Mouse (Mus musculus) G1E (cell line): ENCODE measurements around the gene St5.

Experiments used
- CTCF ChIP-seq: IDR thresholded peaks from 2 replicates; pipeline ENCODE4 v1.5.1; 2012; ENCODE audit warnings: low read depth, low read length, inconsistent platforms, mixed read lengths
- GATA1 ChIP-seq: IDR thresholded peaks from 2 replicates; pipeline ENCODE4 v1.6.1; 2012; ENCODE audit warnings: borderline replicate concordance, low read length, inconsistent platforms, mixed read lengths
- GATA2 ChIP-seq: IDR thresholded peaks from 2 replicates; pipeline ENCODE4 v1.6.1; 2012; ENCODE audit warnings: low read depth, low read length, inconsistent platforms, borderline replicate concordance
- POLR2AphosphoS5 ChIP-seq: IDR thresholded peaks from 2 replicates; pipeline ENCODE4 v1.6.1; 2012; ENCODE audit warnings: low read depth, low read length, inconsistent platforms; ENCODE audit not compliant: insufficient replicate concordance
- TAL1 ChIP-seq: conservative IDR thresholded peaks from 2 replicates; pipeline ENCODE4 v1.6.1; 2012; ENCODE audit warnings: low read depth, low read length, inconsistent platforms, mixed read lengths

- no peak for TF ChIP-seq CTCF
- no peak for TF ChIP-seq GATA1
- no peak for TF ChIP-seq TAL1
- TF ChIP-seq POLR2AphosphoS5 = no peak
- no peak for TF ChIP-seq GATA2
Observed at GRCm38 (mm10) chr7:109534921-109535320, 168.5 kb downstream of the St5 start.
